Mouse (Mus musculus) gastrocnemius, postnatal 14 days (tissue): ENCODE measurements around the gene Rcor3. TPM values are rescaled to one million over a fixed set of nuclear protein-coding genes. Genes with fewer than 3 reads are reported as not detected.

Source experiments
- DNase-seq: peaks from one replicate; pipeline ENCODE4 v3.0.0; 2021; ENCODE audit warnings: mixed read lengths
- intact Hi-C: fragments of 180-260 bp; cut with DNase I; formaldehyde crosslinking; loops from one replicate; pipeline ENCODE4 v1.15.1; 2025; ENCODE audit warnings: low total_unique reads
- total RNA-seq, 2 experiments: library from RNA; stranded (reverse); gene quantifications; 2 replicates each; pipeline ENCODE4 v1.2.3; 2021

The Rcor3 gene
- total RNA-seq, 2 experiments from 2014 or later = 17.5 to 19.8 TPM

DNA sequence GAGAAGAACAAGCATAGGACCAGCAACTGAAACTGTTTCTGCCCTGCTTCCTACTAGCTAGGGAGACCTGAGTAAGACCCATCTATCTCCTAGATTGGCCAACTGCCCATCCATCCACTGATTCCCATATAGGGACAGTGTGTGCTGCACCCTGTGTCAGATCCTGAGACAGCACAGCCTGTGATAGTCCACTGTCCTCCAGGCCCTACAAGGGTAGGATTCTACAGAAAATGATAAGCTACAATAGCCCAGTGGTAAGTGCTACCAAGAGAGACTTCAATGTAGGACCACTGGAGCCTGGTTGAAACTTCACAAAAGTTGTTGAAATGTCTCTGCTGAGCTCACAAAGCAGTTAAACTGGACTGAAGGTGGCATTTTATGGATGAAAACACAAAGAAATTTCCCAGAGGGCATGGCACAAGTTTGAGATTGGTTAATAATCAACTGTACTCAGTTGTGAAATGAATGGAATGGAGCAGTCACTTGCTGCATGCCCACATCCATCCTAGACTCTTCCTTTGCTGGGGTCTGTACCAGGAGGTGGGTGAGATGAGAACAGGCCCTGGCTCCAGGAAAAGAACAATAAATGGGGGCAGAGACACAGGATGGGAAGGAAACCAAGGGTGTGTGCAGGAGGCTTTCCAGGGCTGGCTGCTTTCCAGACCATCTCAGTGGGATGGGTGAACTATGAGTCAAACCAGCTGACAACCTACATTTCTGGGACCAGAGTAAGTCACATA lies 60.9 kb downstream of the Rcor3 start:
- DNase-seq = no peak
- intact Hi-C loops = no loop called here

DNA sequence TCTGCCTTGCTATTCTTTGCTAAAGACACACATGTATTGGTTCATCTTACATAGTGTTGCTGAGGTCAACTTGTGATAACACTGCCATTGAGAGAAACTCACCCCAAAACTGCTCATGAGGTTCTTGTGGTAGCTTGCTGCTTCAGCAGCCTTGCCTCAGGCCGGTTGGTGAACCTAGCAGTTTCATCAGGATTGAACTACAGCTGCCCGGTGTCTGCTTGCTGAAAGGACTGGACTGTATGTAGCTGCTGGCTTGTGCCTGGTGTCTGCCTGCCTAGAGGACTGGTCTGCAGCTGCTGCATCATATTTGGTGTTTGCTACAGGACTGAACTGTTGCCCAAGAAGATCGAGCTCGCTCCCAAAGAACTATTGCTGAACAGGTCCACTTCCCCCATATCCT lies 61.8 kb downstream of the Rcor3 start:
- intact Hi-C loops = no loop called here
- no peak for DNase-seq

DNA sequence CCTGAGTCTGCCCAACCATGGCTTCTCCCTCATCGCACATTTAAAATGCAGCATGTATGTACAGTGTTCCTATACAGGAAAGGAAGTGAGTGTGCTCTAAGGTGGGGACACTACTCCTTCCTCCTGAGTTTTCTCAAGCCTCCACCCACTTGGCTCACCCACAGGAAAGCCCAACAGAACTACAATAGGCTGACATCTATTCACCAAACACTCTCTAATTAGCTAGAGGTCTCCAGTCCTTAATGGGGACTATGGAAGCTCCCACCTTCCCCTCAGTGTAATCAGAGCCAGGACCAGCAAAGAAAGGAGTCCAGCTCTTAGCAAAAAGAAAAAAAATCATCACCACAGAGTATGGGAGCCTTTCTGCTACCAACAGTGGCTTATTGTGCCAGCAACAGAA lies 63.0 kb downstream of the Rcor3 start:
- DNase-seq = no peak
- intact Hi-C loops = no loop called here

DNA sequence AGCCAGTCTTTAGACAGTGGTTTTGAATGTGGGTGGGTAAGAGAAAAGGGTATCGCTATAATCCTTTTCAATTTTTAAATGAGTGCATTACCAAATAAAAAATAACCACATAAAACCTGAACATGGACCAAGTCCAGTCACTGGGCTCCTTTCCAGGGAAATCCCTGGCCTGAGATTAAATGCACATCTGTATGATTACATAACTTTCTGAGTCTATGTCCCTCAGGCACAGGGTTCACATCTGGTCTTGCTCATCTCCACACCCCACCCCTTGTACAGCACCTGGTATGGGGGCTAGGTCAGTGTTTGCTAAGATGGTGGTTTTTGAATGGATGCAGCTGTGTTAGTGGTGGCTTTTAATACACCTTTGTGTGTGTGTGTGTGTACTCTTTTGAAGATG lies 65.4 kb downstream of the Rcor3 start:
- intact Hi-C loops = no loop called here
- no peak for DNase-seq

DNA sequence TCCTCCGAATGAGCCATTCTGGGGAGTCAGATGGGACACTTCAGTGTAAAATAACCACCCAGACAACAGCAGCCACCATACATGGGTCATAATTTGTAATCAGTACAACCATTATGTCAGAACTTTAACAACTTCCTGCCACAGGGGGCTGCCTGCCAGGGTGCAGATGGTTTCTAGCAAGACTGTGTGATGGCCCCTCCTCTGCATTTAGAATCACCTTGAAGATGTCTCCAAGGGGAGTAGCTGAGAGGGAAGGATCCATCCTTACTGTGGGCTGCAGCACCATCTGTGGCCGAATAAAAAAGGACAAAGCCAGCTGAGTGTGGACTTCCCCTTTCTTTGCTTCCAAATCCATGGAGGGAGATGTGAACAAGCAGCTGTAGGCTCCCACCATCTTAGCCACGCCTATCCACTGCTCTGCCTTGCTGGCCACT lies 67.2 kb downstream of the Rcor3 start:
- peak; percentile 37 for DNase-seq
- intact Hi-C loops = no loop called here

DNA sequence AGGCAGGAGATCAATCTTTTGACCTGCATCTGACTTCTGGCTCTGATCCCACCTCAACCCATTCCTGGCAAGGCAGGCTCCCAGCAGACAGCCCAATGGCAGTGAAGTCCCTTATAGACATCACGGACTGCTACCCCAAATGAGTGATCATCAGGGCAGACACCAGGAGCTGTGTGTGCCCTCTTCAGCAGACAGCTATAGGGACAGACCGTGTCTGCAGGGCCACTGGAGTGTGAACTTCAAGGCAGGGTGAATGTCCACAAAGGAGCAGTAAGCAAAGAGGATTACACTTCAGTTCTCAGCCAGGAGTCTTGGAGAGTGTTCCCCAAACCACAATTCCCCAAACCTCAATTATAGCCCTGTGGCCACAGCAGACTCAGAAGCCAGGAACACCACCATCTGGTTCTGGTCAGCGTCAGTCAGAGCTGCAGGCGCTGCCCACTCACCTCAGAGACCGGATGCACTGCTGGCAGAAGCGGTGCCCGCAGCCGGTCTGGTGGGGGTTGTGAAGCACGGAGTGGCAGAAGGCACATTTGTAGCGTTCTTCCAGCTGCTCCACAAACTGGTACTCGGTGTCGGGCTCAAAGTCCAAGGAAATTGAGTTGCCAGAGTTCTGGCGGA lies 67.8 kb downstream of the Rcor3 start:
- DNase-seq = peak; percentile 51
- intact Hi-C loops = no loop called here

DNA sequence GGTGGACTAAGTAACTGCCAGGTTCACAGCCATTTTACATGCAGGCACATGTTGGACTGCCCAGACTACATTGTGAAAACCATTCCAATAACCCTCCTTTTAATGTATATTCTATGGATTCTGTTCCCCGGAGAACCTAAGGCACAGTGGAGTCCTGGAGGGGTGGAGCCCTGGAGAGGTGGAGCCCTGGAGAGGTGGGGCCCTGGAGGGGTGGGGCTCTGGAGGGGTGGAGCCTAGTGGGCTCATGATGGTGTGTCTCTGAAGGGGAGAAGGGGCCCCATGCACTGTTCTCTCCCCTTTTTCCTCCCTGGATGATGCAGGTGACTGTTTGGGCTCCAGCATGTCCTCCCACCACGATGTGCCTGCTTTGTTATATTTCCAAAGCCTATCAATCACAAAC lies 69.7 kb downstream of the Rcor3 start:
- DNase-seq = no peak
- intact Hi-C loops = no loop called here

DNA sequence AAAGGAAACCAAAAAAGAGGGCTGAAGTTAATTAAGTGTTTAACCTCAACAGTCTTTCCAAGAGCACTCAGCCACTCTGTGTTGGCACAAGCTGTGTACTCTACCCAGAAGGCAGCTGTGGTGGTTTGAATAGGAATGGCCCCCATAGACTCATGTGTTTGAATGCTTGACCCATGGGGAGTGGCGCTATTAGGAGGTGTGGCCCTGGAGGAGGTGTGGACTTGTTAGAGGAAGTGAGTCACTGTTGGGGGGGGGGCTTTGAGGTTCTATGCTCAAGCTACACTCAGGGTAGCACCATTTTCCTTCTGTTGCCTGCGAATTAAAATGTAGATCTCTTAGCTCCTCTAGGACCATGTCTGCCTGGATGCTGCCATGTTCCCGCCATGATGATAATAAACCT lies 70.9 kb downstream of the Rcor3 start:
- DNase-seq = no peak
- intact Hi-C loops = no loop called here

DNA sequence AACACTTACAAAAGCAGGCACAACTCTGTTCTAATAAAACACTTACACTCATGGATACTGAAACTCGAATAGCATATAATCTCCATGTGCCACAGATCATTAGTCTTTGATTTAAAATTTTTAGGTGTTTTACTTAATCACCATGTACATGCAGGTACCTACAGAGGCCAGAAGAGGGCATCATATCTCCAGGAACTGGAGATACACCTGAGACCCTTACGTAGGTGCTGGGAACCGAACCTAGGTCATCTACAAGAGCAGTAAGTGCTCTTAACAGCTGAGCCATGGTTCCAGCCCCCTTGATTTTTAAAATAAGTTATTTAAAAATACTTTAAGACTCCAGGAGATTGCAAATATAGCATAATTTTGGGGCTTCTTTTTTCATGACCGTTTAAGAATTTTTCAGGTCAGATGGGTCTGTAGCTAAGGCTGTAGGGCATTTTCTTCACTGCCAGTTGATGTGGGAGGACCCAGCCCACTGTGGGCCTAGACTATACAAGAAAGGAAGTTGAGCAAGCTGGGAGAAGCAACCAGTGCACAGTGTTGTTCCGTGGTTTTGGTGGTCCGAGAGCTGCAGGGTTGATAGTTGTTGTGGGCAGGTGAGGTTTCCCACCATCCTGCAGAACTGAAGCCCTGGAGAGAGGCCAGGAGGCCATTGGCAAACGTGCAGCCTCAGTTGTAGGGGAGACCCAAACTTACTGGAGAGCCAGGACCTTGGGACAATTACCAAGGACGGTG lies 74.5 kb downstream of the Rcor3 start:
- intact Hi-C loops = no loop called here
- DNase-seq = no peak

DNA sequence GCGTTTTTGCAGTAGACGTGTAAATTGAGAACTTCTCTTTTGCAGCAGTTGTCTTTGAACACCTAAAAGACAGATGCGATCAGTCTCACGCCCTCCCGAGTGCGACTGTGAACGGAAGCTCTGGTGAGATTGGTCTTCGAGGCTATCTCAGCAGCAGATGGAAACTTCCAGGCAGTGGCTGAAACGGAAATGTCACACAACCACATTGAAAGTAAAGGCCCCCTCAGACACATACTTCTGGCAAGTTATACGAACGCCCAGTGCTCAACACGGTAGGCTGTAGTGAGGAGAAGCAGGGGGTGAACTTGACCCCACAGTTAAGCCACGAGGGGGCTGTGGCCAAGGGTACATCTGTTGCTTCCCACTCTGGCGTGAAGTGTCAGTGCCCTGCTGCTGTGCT lies 75.2 kb downstream of the Rcor3 start:
- DNase-seq = no peak
- intact Hi-C loops = no loop called here

DNA sequence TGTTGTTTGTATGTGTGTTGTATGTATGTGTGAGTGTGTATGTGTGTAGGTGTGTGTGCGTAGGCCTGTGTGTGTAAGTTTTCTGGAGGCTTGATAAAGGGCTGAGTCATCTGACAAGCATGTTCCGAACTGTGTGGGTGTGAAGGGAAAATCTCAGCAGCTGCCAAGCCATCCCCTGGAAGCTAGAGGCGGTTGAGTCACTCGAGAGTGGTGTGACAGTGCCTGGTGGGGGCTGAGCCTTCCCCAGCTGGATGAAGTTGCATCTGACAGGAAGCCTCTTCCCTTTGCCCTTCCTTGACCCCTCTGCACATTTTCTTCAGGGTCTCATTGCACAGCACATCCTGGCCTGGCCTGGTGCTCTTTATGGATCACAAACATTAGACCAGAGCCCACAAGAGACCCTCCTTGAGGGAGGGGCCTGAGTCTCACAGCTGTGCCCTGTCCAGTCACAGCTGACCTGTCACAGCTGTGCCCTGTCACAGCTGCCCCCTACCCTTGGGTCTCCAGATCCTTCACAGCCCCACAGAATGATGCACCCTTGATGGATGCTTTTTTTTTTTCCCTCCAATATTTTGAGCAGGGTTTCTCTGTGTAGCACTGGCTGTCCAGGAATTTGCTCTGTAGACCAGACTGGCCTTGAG lies 76.1 kb downstream of the Rcor3 start:
- peak; percentile 77 for DNase-seq
- intact Hi-C loops = no loop called here

DNA sequence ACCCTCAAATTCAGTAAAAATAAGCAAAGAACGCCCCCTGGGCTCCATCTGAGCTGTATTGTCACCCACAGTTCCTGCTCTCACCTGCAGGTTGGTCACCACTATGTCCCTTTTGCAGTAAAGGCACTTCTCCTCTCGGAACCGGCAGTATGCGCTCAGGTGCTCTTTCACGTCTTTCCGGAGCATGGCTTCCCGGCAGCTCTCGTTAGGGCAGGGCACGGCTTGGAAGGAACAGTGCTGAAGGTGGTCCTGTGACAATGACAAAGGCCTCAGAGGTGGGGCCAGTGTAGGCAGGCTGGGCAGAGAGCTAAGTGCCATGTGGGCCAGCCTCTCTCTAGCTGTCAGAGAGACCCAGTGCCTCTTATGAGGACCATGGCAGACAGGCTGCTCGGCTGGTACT lies 79.0 kb downstream of the Rcor3 start:
- intact Hi-C loops = no loop called here

DNA sequence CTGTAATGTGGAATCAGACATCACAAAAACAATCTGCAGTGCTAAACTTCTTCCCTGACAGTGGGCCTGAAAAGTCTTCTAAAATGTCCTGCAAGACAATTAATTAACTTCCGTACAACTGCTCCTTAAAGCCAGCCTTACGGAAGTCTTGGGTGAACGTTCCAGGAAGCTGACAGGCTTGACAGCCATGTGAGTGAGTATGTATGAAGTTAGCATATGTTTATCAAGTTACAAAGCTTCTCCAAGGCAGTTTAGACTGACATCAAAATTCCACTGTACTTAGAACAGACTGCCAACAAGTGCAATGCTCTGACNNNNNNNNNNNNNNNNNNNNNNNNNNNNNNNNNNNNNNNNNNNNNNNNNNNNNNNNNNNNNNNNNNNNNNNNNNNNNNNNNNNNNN lies 84.1 kb downstream of the Rcor3 start:
- no peak for DNase-seq
- intact Hi-C loops = no loop called here

More for the DNA sequence above, 79.0 kb downstream of the Rcor3 start:
- DNase-seq = no peak

DNA sequence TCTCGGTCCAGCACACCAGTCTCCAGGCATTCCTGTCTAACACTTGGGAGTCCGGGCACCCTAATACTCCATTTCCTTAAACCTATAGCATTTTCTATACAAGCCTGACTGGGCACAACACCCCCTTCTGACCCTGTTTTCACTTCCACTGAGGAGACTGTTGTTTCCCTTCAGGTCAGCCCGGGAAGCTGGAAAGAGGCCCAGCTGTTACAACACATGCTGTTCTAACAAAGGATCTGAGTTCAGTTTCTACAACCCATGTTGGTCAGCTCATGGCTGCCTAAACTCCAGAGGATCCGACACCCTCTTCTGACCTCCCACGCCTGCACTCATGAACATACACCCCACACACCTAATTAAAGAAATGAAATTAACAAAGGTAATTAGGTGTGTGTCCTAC lies 84.9 kb downstream of the Rcor3 start:
- no peak for DNase-seq
- intact Hi-C loops = no loop called here

DNA sequence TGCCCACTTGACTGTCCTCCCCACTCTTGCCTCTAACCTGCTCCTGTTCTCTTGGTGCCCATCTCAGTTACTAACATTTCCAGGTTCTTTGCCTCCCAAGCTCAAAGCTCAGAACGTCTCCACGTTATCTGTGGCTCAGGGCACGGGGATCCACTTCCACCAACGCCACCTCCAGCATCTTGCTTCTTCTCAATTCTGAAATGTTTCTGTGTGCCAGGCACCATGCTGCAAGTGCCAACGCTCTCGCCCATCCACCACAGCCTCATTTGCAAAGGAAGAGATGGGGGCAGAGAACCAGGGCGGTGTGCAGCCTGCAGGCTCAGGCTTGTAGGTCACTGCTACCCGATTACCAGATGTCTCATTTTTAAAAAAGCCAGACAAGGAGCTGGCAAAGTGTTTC lies 85.4 kb downstream of the Rcor3 start:
- intact Hi-C loops = no loop called here
- DNase-seq = no peak

Other genes starting within 250 kb of the Rcor3 start
- gene Slc30a1, start 231.3 kb downstream of the Rcor3 start, total RNA-seq = 1 to 10 TPM; 8.0 to 8.1 TPM
- gene Rd3, start 160.7 kb downstream of the Rcor3 start, total RNA-seq = under 1 TPM in 1 of 2 experiments, not detected in 1; 0.06 TPM
- gene Traf5, start 45.5 kb downstream of the Rcor3 start, total RNA-seq = 1 to 10 TPM; 3.6 to 5.6 TPM
- gene Kcnh1, start 52.7 kb upstream of the Rcor3 start, total RNA-seq = under 1 TPM; 0.04 to 0.07 TPM